Mouse (Mus musculus) heart, embryonic 16.5 days (tissue): ENCODE results near the gene Rpl36. TPM values are rescaled to one million over a fixed set of nuclear protein-coding genes. Genes with fewer than 3 reads are reported as not detected.

ENCODE experiments used
- ATAC-seq: fragments of 200-750 bp; cut with Nextera tagmentation; replicated peaks from 2 replicates; pipeline ENCODE4 v1.8.0; 2017; ENCODE audit warnings: moderate number of reproducible peaks; ENCODE audit not compliant: insufficient read depth, low FRiP score; ENCODE audit errors: extremely low read depth
- H3K27ac ChIP-seq: fragments of 300-500 bp; sonication (generic); 2 replicates; pipeline ENCODE4 v1.5.1; 2014; ENCODE audit warnings: mild to moderate bottlenecking, low read length, control low read depth, moderate library complexity
- H3K27me3 ChIP-seq: fragments of 300-500 bp; sonication (generic); 2 replicates; pipeline ENCODE4 v1.6.1; 2014; ENCODE audit warnings: low read length, mixed read lengths; ENCODE audit not compliant: control insufficient read depth, insufficient read depth
- H3K36me3 ChIP-seq: fragments of 300-500 bp; sonication (generic); 2 replicates; pipeline ENCODE4 v1.6.1; 2014; ENCODE audit not compliant: control insufficient read depth, insufficient read depth
- H3K4me1 ChIP-seq: fragments of 300-500 bp; sonication (generic); 2 replicates; pipeline ENCODE4 v1.6.1; 2014; ENCODE audit warnings: low read length, mixed read lengths; ENCODE audit not compliant: control insufficient read depth, insufficient read depth
- H3K4me2 ChIP-seq: fragments of 300-500 bp; sonication (generic); 2 replicates; pipeline ENCODE4 v1.6.1; 2014; ENCODE audit warnings: low read depth, mild to moderate bottlenecking, control low read depth, low read length
- H3K4me3 ChIP-seq: fragments of 300-500 bp; sonication (generic); 2 replicates; pipeline ENCODE4 v1.5.1; 2014; ENCODE audit warnings: mild to moderate bottlenecking, control low read depth, low read length
- H3K9ac ChIP-seq: fragments of 300-500 bp; sonication (generic); 2 replicates; pipeline ENCODE4 v1.6.1; 2014; ENCODE audit warnings: low read length, control low read depth
- H3K9me3 ChIP-seq: fragments of 300-500 bp; sonication (generic); replicated peaks from 2 replicates; pipeline ENCODE4 v1.6.1; 2016; ENCODE audit warnings: low read length; ENCODE audit not compliant: control insufficient read depth
- WGBS: fragments of 180-500 bp; shearing (Covaris S2); extraction: QIAGEN DNeasy Blood & Tissue Kit; methylation state at CpG from one replicate; pipeline ENCODE4 v1.1.7; 2014; 5-methylcytosine and 5-hydroxymethylcytosine counted together
- polyA plus RNA-seq: library from polyadenylated mRNA; unstranded; fragments of >200 nt; fragmentation: Nextera tagmentation; extraction: Ambion mirVana; gene quantifications from 2 replicates; pipeline ENCODE4 v1.2.1, GENCODE M21; 2015

The Rpl36 gene
- polyA plus RNA-seq, 1 experiment from 2014 or later, result 1,106 TPM

DNA sequence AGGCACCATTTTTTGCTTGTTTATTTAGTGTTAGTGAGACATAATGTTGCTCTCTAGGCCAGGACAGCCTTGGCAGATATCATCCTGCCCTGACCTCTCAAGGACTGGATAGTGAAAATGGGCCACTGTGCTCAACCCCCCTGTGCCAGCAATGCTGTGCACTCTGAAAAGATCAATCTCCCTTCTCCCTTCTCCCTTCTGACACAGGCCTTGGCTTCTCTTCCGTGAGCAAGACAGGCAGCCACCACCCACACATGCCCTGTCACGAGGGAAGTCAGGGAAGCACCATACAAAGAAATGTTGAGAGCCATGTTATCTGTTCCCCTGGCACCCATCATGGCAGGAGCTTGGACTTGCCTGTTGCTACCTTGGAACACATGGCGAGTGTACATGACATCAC is 42.1 kb downstream of the Rpl36 start:
- Histone ChIP-seq H3K9me3 (no peaks in the 10 kb centered on the region), H3K36me3 (no peaks in the 10 kb centered on the region), H3K4me1 (no peaks in the 10 kb centered on the region), H3K4me2 (no peak overlapping the region), H3K27me3 (0 out of 2 replicates have a peak, but pooled peaks cover 2% of the 10 kb centered on the region), H3K27ac (no peak overlapping the region), H3K4me3 (no peak overlapping the region), H3K9ac (no peak overlapping the region)
- whole genome bisulfite sequencing, result 65% methylated on average over 3 of the region's 3 CpGs
- no peak for ATAC-seq

DNA sequence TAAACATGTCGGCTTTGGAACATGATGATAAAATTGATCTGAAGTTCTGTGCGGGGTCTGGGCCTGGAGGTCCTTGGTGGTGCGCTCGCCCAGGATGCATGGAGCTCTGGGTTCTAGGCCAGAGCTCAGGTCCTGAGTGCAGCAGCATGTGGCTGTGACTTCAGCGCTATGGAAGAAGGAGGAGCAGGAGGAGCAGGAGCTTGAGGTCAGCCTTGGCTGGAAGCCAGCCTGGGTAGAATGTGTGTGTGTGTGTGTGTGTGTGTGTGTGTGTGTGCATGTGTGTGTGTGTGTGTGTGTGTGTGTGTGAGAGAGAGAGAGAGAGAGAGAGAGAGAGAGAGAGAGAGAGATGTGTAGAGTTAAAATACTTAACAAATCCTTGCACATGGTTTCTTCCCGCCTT is 43.0 kb downstream of the Rpl36 start:
- H3K4me2 ChIP-seq, result no peak overlapping the region
- 0 out of 2 replicates have a peak, but pooled peaks cover 2% of the 10 kb centered on the region for H3K27me3 ChIP-seq
- no peaks in the 10 kb centered on the region for H3K9me3 ChIP-seq
- WGBS, result 69% methylated on average over 6 of the region's 6 CpGs
- no peaks in the 10 kb centered on the region for H3K4me1 ChIP-seq
- H3K36me3 ChIP-seq, result no peaks in the 10 kb centered on the region
- ATAC-seq, result no peak
- no peak overlapping the region for H3K9ac ChIP-seq
- H3K27ac ChIP-seq, result no peak overlapping the region
- no peak overlapping the region for H3K4me3 ChIP-seq

DNA sequence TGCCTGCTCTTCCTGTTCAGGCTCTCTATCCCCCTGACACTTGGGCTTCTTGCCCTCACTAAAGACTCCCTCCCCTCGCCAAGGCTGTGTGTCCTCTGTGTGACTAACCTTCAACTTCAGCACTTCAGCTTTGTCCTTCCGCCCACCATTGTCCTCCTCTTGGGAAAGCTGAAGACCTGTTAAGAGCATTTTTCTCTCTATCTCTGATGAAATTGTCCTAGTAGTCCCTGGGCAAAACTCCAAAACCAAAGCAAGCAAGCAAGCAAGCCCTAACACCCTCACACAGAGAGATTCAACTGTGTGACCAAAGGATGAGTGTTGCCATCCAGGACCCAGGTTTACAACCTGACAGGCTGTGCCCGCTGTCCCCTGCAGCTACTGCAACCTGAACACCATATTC is 50.4 kb downstream of the Rpl36 start:
- Histone ChIP-seq H3K27me3 (peaks cover 5% of the 10 kb centered on the region; the same call in 1 of the 2 replicates), H3K36me3 (no peaks in the 10 kb centered on the region), H3K9me3 (no peaks in the 10 kb centered on the region), H3K9ac (no peak overlapping the region), H3K4me2 (no peak overlapping the region), H3K4me3 (no peak overlapping the region), H3K4me1 (peaks cover 3% of the 10 kb centered on the region), H3K27ac (no peak overlapping the region)
- ATAC-seq, result no peak
- 64% methylated on average over 3 of the region's 3 CpGs for WGBS

Other genes with a start within 250 kb of the Rpl36 start
- gene Ptprs, start 136.9 kb upstream of the Rpl36 start, polyA plus RNA-seq, result 33.9 and 39.7 TPM in 2 replicates
- gene Znrf4, start 101.0 kb upstream of the Rpl36 start, polyA plus RNA-seq, result not detected in 2 replicates
- 0.62 and 1.2 TPM in 2 replicates for gene Gm20219, start 59.0 kb upstream of the Rpl36 start, polyA plus RNA-seq
- gene Safb2, start 28.8 kb upstream of the Rpl36 start, polyA plus RNA-seq, result 57.6 and 60.6 TPM in 2 replicates
- gene Safb, start 28.6 kb upstream of the Rpl36 start, polyA plus RNA-seq, result 76.5 and 92.3 TPM in 2 replicates
- 329 and 345 TPM in 2 replicates for gene 2410015M20Rik, start 3.6 kb upstream of the Rpl36 start, polyA plus RNA-seq
- gene Lonp1, start 13.5 kb downstream of the Rpl36 start, polyA plus RNA-seq, result 60.7 and 62.5 TPM in 2 replicates
- 0.29 and 0.31 TPM in 2 replicates for gene Catsperd, start 14.7 kb downstream of the Rpl36 start, polyA plus RNA-seq
- gene Ranbp3, start 59.9 kb downstream of the Rpl36 start, polyA plus RNA-seq, result 63.1 and 64.3 TPM in 2 replicates
- 1,043 and 1,129 TPM in 2 replicates for gene Ndufa11, start 104.4 kb downstream of the Rpl36 start, polyA plus RNA-seq
- gene Vmac, start 104.6 kb downstream of the Rpl36 start, polyA plus RNA-seq, result 12.8 and 14.6 TPM in 2 replicates
- gene Nrtn, start 144.1 kb downstream of the Rpl36 start, polyA plus RNA-seq, result 21.2 and 23.9 TPM in 2 replicates
- 31.7 and 34.9 TPM in 2 replicates for gene Dus3l, start 151.3 kb downstream of the Rpl36 start, polyA plus RNA-seq
- gene Prr22, start 156.8 kb downstream of the Rpl36 start, polyA plus RNA-seq, result 0.59 and 1.2 TPM in 2 replicates
- 6.2 and 6.8 TPM in 2 replicates for gene Rfx2, start 217.6 kb downstream of the Rpl36 start, polyA plus RNA-seq